Mouse (Mus musculus) frontal cortex, adult 2 months (tissue): ENCODE measurements around the gene Dgkb. TPM values are rescaled to one million over a fixed set of nuclear protein-coding genes. Genes with fewer than 3 reads are reported as not detected.
A peak's percentile ranks its signal among the peaks of the same experiment; 100 is the strongest.

Source experiments
- DNase-seq, 2 experiments: peaks; one replicate each; pipeline ENCODE4 v3.0.0; 2022; ENCODE audit warnings: low spot score in 1 of 2; ENCODE audit errors: extremely low spot score in 1 of 2
- polyA plus RNA-seq: library from polyadenylated mRNA; depleted of rRNA; stranded (reverse); fragments of >200 nt; gene quantifications from 2 replicates; pipeline ENCODE4 v1.2.3, GENCODE M21; 2012

Gene Dgkb
- polyA plus RNA-seq, 1 experiment, result 66.4 TPM

DNA sequence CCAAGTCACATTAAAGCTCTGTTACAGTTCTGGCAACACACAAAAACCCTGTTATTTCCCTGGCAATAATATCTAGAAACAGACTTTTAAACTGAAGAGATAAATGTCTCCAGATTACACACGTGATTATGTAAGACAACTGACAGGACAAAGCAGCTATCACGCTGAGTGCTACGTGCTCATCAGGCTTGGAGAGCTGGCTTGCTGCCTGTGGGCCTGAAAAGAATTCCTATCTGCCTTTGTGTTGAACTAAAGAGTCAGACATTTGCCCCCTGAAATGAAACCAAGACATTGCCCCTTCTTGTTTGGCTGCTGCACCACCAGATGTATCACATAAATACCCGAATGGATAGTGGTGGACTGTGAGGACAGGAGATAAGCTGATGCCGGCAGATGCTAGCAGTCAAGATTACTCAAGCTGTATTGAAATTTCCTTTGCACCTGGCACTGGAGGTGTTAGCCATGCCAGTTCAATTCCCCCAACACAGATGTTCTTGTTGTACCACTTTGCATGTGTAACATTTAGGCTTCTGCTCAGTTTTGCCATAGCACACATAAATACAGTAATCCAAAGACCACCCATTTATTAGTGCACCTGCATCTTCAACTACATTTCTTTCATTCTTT is 761.8 kb downstream of the Dgkb start:
- no peak for DNase-seq

DNA sequence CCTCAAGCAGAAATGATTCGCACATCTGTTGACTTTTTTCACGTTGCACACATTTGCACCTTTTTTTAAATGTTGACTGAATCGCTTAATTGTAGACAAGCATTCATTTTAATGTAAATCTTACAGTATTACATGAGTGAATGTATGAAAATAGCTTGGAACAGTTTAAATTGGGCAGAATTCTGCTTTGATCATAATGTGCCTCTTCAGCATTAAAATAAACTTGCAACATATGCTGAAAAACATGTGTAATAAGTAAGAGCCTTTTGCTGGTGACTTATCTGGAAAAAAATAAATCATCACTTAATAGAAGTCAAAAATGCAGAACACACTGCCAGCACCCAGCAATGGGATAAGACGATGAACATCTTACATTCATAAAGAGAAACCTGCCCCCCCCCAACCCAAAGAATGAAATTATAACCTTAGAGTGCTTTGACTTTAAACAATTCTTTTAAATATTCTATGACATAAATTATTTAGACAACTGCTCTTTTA is 768.9 kb downstream of the Dgkb start:
- no peak for DNase-seq

DNA sequence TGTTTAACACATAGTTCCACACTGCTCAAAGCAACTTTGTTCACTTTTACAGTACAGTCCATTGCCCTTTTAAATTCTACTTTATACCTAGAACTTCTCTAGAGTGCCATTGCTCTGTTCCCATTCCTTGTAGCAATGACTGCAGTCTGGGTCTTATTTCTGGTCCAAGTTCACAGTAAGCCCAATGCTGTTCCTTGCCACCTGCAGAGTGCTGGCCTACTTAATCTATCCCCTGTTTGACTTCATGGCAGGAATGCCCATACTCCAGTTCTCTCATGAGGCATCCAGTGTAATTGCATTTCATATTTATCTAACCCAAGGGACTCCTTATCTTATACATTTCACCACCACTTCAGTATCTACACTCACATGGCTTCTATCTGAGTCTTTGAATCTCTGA is 772.4 kb downstream of the Dgkb start:
- DNase-seq, result no peak

DNA sequence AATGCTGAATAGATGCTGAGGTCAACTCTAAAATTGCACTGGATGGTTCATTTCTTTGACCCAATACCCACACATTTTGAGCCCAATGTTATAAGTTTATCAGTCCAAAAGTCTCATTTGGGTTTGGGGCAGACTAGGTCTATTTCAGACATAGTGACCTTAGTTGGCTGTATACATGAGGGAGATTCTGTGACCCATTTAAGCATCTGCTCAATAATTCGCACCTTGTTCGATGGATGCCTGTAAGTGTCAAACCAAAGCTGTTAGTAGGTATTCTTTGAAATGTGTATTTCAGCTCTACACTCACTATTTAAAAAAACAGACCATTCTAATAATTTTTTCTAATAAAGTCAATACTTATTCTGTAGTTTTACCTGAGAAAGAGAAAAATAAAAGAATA is 776.1 kb downstream of the Dgkb start:
- DNase-seq, result no peak

DNA sequence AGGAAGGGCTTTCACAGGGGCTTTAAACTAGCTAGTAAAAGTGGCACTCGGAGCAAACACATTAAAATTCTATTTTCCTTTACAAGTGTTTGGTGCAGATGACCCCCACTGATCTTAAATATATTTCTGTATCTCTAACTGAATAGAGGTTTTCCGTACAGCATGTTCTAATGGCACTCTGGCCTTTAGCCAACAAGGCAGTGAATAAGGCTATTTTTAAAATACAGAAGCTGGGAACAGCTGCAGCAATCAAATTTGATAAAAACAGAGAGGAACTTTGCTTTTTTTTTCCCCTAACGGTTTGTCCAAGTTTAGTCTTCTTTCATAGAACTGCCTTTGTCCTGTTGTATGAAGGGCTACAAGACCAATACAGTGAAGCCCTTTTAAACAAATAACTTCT is 776.5 kb downstream of the Dgkb start:
- no peak for DNase-seq

DNA sequence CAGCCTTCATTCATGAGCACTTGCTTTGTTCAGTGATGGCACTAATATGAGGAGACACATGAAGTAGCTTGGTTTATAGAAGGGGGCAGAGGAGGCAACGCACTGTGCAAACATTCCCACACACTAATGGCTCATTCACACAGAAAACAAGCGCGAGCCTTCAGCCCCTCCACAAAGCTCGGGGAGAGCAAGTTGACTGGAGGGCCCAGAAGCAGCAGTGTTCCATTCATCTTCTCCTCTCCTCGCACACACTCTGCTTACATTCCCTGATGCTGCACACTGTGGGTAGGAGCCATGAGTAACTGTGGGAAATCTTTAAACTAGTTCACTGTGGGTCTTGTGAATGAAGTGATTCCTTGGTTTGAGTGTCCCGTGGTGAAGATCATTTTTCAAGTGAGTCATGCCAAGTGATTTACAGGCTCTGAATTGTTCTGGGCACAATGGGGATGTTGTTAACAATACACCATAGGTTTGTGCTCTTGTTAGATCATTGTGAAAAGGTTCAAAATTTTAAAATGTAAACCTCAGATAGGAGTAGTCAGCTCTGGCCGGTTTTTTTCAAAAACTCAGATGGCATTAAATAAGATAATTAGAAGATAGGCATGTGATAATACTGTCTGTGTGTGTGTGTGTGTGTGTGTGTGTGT is 779.0 kb downstream of the Dgkb start:
- DNase-seq, result no peak

DNA sequence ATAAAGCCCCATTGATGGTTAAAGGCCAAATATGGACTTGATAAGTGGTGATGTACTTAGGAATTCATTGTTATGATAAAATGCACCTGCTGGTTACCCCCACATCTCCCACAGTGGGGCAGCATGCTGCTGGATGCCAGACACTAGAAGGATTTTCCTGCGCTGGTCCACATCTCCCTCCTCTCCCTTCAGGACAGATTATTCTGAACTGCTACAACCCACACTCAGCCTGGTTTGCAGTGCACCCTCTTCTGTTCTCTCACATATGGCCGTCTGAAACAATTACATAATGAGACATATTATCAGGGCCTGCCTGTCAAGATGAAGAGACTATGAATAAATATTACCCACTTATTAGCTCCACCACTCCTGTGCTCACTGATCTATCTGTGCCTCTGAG is 780.6 kb downstream of the Dgkb start:
- DNase-seq, result peak; percentile 26 to 46

DNA sequence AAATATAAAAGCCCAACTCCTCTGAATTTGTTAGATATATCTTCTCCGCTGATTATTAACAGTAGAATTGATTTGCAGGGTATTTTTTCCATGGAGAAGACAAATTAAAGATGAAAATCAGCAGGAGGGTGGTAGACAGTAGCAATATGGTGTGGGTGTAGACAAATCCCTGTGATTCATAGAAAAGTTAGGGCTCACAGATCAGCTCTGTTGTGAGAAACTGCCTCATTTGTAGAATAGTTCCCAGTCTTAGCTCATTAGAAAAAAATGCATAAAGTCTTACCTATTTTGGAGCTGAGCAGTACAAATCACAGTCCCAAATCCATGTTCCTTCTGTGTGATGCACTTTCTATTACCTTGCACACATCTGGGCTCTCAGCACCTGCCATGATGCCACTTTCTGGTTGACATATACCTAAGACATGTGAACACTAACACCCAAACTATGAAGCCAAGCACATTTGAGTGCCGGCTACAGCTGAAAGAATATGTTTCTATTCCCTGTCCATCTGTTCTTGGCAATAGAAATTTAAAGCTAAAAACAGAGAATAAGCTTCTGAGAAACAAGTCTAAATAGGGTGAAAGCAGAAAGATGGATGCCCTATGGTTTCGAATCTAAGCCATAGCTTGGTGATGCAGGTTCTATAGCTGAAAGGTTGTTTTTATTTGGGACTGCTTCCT is 782.8 kb downstream of the Dgkb start:
- DNase-seq, result no peak

DNA sequence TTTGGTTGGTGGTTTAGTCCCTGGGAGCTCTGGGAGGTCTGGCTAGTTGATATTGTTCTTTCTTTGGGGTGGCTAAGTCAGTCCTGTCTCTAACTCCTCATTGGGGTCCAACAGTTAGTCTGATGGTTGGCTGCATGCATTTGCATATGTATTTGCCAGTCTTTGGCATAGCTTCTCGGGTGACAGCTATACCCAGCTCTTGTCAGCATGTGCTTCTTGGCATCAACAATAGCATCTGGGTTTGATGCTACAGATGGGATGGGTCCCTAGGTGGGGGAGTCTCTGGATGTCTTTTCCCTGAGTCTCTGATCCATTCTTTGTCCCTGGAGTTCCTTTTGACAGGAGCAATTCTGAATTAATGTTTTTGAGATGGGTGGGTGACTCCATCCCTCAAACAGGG is 790.6 kb downstream of the Dgkb start:
- DNase-seq, result no peak

DNA sequence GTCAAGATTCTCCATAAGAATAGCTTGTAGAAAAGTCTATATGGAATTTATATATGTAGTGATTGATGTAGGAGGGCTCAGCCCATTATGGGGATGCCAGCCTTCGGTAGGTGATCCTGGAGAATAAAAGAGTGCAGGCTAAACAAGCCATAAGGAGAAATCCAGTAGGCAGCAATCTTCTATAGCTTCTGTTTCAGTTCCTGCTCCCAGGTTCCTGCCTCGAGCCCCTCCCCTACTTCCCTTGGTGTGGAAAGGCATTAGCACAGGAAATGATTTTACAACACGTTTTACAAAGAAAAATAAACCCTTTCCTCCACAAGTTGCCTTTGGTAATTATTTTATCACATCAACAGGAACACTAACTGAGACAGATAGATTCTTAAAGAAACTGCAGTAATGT is 850.7 kb downstream of the Dgkb start:
- no peak for DNase-seq
